Comparison of ENCODE assay signal across 7 mouse cellular contexts in genomic region chr13:40931871-40932270, GRCm38 (mm10).
DNase-seq lines count a peak whose midpoint lies in the region; ATAC-seq and TF ChIP-seq lines count a peak whose summit lies in the region.
"Not testable (repeated sequence)": the region's sequence is repeated elsewhere in the genome, so short reads cannot be mapped to it uniquely, and the experiment has no call there.

No protein-coding gene starts in this region.

- WGBS in embryonic facial prominence, embryonic 13.5 days = no CpG with 5 or more reads among the region's 2 CpGs
- no CpG with 5 or more reads among the region's 2 CpGs for WGBS in heart, embryonic 11.5 days (ENCODE audit: insufficient replicate concordance)
- WGBS in intestine, embryonic 14.5 days = 0% methylated on average over 1 of the region's 2 CpGs
- no CpG with 5 or more reads among the region's 2 CpGs for WGBS in lung, embryonic 15.5 days

- H3K27ac ChIP-seq in embryonic facial prominence, embryonic 13.5 days; heart, embryonic 11.5 days (ENCODE audit: low read depth, low read length); intestine, embryonic 14.5 days (ENCODE audit: low read depth); lung, embryonic 15.5 days: not testable (repeated sequence)

- H3K9me3 ChIP-seq in embryonic facial prominence, embryonic 13.5 days; heart, embryonic 11.5 days (replicated peaks; ENCODE audit: control insufficient read depth, low read length); intestine, embryonic 14.5 days (ENCODE audit: control insufficient read depth, low read length); lung, embryonic 15.5 days: not testable (repeated sequence)

- H3K4me2 ChIP-seq in embryonic facial prominence, embryonic 13.5 days; heart, embryonic 11.5 days; intestine, embryonic 14.5 days (ENCODE audit: low read length); lung, embryonic 15.5 days: not testable (repeated sequence)
- H3K4me2 ChIP-seq in myocyte (ENCODE audit: low read depth) = peak overlapping the region; percentile 15

- peak; percentile 20; the same call in 1 of the 2 replicates for ATAC-seq in embryonic facial prominence, embryonic 13.5 days (ENCODE audit: insufficient number of reproducible peaks, insufficient read depth, low FRiP score, low TSS enrichment, low read depth)
- ATAC-seq in heart, embryonic 11.5 days (replicated peaks; ENCODE audit: insufficient number of reproducible peaks, low FRiP score, low TSS enrichment) = 0 out of 2 replicates have a peak, but pooled peaks have one; percentile 18
- peak; percentile 81 for ATAC-seq in intestine, embryonic 14.5 days (replicated peaks; ENCODE audit: low FRiP score, low TSS enrichment, low read depth)
- ATAC-seq in lung, embryonic 15.5 days (ENCODE audit: borderline replicate concordance, extremely low read depth, low FRiP score, low TSS enrichment) = peak; percentile 81; the same call in 1 of the 2 replicates

- not testable (repeated sequence) for H3K9ac ChIP-seq in embryonic facial prominence, embryonic 13.5 days; heart, embryonic 11.5 days (ENCODE audit: low read depth, low read length); intestine, embryonic 14.5 days (ENCODE audit: low read length); lung, embryonic 15.5 days

- not testable (repeated sequence) for H3K27me3 ChIP-seq in embryonic facial prominence, embryonic 13.5 days; heart, embryonic 11.5 days (ENCODE audit: control insufficient read depth, insufficient read depth, low read length); intestine, embryonic 14.5 days (replicated peaks; ENCODE audit: control insufficient read depth, insufficient read depth, low read length); lung, embryonic 15.5 days; myocyte (ENCODE audit: control insufficient read depth, insufficient read depth, insufficient read length)

- H3K36me3 ChIP-seq in embryonic facial prominence, embryonic 13.5 days; heart, embryonic 11.5 days (ENCODE audit: control insufficient read depth, insufficient read depth, low read length); intestine, embryonic 14.5 days (ENCODE audit: control insufficient read depth, insufficient read depth, low read length); lung, embryonic 15.5 days; myocyte (ENCODE audit: control insufficient read depth, insufficient read depth): not testable (repeated sequence)

- not testable (repeated sequence) for H3ac ChIP-seq in myocyte (ENCODE audit: control insufficient read depth, insufficient read length)

- not testable (repeated sequence) for H3K4me3 ChIP-seq in embryonic facial prominence, embryonic 13.5 days; heart, embryonic 11.5 days (ENCODE audit: low read depth, low read length); intestine, embryonic 14.5 days (ENCODE audit: low read depth, low read length); lung, embryonic 15.5 days; myocyte

- peaks cover 37% of the 10 kb centered on the region for H3K79me2 ChIP-seq in myocyte (ENCODE audit: control insufficient read depth, insufficient read depth)

- not testable (repeated sequence) for H3K4me1 ChIP-seq in embryonic facial prominence, embryonic 13.5 days; heart, embryonic 11.5 days (ENCODE audit: control insufficient read depth, insufficient read depth, low read length); intestine, embryonic 14.5 days (replicated peaks; ENCODE audit: control insufficient read depth, insufficient read depth, low read length); lung, embryonic 15.5 days

- not testable (repeated sequence) for TF ChIP-seq POLR2A in myocyte (IDR thresholded peaks at IDR 0.05; ENCODE audit: insufficient read length, low read depth)

- DNase-seq in R1 (ENCODE audit: low read depth, low spot score) = peak; percentile 82
- DNase-seq in intestine, embryonic 14.5 days (ENCODE audit: low spot score) = not testable (repeated sequence)
- peak; percentile 81 for DNase-seq in kidney, postnatal 10 days

TF ChIP-seq in myocyte, 11 proteins besides CTCF, POLR2A, EP300 and RAD21:
- TF ChIP-seq MYOD1 (IDR thresholded peaks at IDR 0.05; ENCODE audit: control insufficient read depth in 1 of 3, insufficient read length in 2 of 3, low read depth in 2 of 3) = peak; percentile 17 to 51 (median 29)
- peak; percentile 35 for TF ChIP-seq TCF12 (IDR thresholded peaks at IDR 0.05; ENCODE audit: insufficient read depth, poor library complexity, severe bottlenecking)
- TF ChIP-seq MYOG (IDR thresholded peaks at IDR 0.05; ENCODE audit: control insufficient read depth in 1 of 3, insufficient read depth in 1 of 3, insufficient read length in 2 of 3, low read depth in 2 of 3) = peak in 2 of 3 experiments; percentile 56 to 74
TF ChIP-seq in myocyte: peak in this region for 3; not testable (repeated sequence) for 8.

Comparison
In these comparisons a context has a peak if more than half of its experiments do, and no peak if none do; other contexts are left out.
1. ATAC-seq: peak in every context shown above with its lines; median percentile 81 in intestine, embryonic 14.5 days; 81 in lung, embryonic 15.5 days; 20 in embryonic facial prominence, embryonic 13.5 days; 18 in heart, embryonic 11.5 days.